Mouse (Mus musculus) midbrain, postnatal 0 days (tissue): ENCODE data around the gene Ms4a18. TPM values are rescaled to one million over a fixed set of nuclear protein-coding genes. Genes with fewer than 3 reads are reported as not detected.

Experiments
- ATAC-seq: fragments of 200-750 bp; cut with Nextera tagmentation; 2 replicates; pipeline ENCODE4 v1.8.0; 2017; ENCODE audit warnings: moderate number of reproducible peaks, mild to moderate bottlenecking, moderate TSS enrichment, moderate library complexity; ENCODE audit not compliant: low FRiP score
- DNase-seq: peaks from one replicate; pipeline ENCODE4 v3.0.0-alpha.2; 2015; ENCODE audit warnings: low spot score
- H3K27ac ChIP-seq: fragments of 300-500 bp; sonication (generic); 2 replicates; pipeline ENCODE4 v1.5.1; 2014; ENCODE audit warnings: low read depth, mild to moderate bottlenecking, low read length, mixed read lengths
- H3K27me3 ChIP-seq: fragments of 300-500 bp; sonication (generic); 2 replicates; pipeline ENCODE4 v1.6.1; 2014; ENCODE audit warnings: low read length, control low read depth, mixed read lengths; ENCODE audit not compliant: insufficient read depth
- H3K36me3 ChIP-seq: fragments of 300-500 bp; sonication (generic); 2 replicates; pipeline ENCODE4 v1.6.1; 2014; ENCODE audit warnings: low read length, control low read depth, mixed read lengths; ENCODE audit not compliant: insufficient read depth
- H3K4me1 ChIP-seq: fragments of 300-500 bp; sonication (generic); 2 replicates; pipeline ENCODE4 v1.6.1; 2014; ENCODE audit warnings: mild to moderate bottlenecking, control low read depth, antibody characterized with exemption, low read length, mixed read lengths; ENCODE audit not compliant: insufficient read depth
- H3K4me2 ChIP-seq: fragments of 300-500 bp; sonication (generic); 2 replicates; pipeline ENCODE4 v1.6.1; 2014; ENCODE audit warnings: low read depth, mild to moderate bottlenecking, low read length, mixed read lengths; ENCODE audit not compliant: poor library complexity, severe bottlenecking
- H3K4me3 ChIP-seq: fragments of 300-500 bp; sonication (generic); 2 replicates; pipeline ENCODE4 v1.5.1; 2014; ENCODE audit warnings: low read depth, mild to moderate bottlenecking, low read length, moderate library complexity
- H3K9ac ChIP-seq: fragments of 300-500 bp; sonication (generic); replicated peaks from 2 replicates; pipeline ENCODE4 v1.6.1; 2014; ENCODE audit warnings: mild to moderate bottlenecking, low read length, moderate library complexity, mixed read lengths; ENCODE audit not compliant: poor library complexity, severe bottlenecking
- H3K9me3 ChIP-seq: fragments of 300-500 bp; sonication (generic); 2 replicates; pipeline ENCODE4 v1.6.1; 2016; ENCODE audit warnings: low read length, control low read depth
- CTCF ChIP-seq: IDR thresholded peaks from 2 replicates; pipeline ENCODE4 v1.5.1; 2016; ENCODE audit warnings: antibody characterized with exemption, mild to moderate bottlenecking
- WGBS: fragments of 180-500 bp; shearing (Covaris S2); extraction: QIAGEN DNeasy Blood & Tissue Kit; methylation state at CpG from one replicate; pipeline ENCODE4 v1.1.7; 2014; 5-methylcytosine and 5-hydroxymethylcytosine counted together
- polyA plus RNA-seq: library from polyadenylated mRNA; unstranded; fragments of >200 nt; fragmentation: Nextera tagmentation; extraction: Ambion mirVana; gene quantifications from 2 replicates; pipeline ENCODE4 v1.2.1, GENCODE M21; 2015
- total RNA-seq: library from RNA; depleted of rRNA; stranded (reverse); fragments of >200 nt; gene quantifications from 2 replicates; pipeline ENCODE4 v1.2.3, GENCODE M21; 2014

The Ms4a18 gene
- total and polyA plus RNA-seq, 2 experiments from 2014 or later, result not detected

DNA sequence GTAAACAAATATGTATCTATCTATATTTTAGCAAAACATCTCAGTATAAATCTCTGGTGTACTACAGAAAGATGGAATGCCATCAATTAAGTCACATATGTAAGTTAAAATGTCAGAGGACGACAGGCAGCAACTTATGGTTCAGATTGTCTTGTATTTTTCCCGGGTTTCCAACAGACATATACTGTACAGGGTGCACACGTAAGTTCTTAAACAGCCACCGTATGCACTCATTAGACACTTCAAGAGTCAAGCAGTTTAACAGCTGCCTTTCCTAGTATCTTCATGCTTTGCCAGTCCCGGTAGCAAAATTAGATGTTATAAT, 26.8 kb upstream of the Ms4a18 start:
- ATAC-seq (peak; percentile 78), DNase-seq (no peak)
- 13% methylated on average over 5 of the region's 5 CpGs for WGBS
- no peaks in the 10 kb centered on the region for H3K4me1 ChIP-seq
- no peak overlapping the region for H3K27ac ChIP-seq
- no peaks in the 10 kb centered on the region for H3K36me3 ChIP-seq
- H3K9me3 ChIP-seq, result no peaks in the 10 kb centered on the region
- peak overlapping the region; percentile 69 for H3K4me2 ChIP-seq
- H3K27me3 ChIP-seq, result no peaks in the 10 kb centered on the region
- TF ChIP-seq CTCF, result no peak
- 0 out of 2 replicates have a peak overlapping the region, but pooled peaks have one; percentile 24 for H3K9ac ChIP-seq
- peak overlapping the region; percentile 36 for H3K4me3 ChIP-seq

DNA sequence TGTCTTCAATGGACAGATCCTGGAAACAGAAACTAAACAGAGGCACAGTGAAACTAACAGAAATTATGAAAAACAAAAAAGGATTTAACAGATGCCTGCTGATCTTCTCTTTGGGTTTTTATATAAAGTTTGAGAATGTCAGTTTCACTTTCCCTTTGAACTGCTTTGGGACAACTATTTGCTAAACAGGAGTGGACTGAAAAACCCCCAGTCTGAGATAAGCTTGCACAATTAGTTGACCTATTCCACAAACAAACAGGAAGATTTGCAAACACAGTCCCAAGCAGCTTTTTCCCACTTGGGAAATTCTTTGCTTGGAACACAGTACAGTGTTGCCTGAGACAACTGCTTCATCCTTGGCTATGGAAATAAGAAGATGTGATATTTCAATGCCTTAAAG, 19.7 kb upstream of the Ms4a18 start:
- no peaks in the 10 kb centered on the region for H3K36me3 ChIP-seq
- no peaks in the 10 kb centered on the region for H3K4me1 ChIP-seq
- H3K4me2 ChIP-seq, result no peak overlapping the region
- no peak for DNase-seq
- no peak overlapping the region for H3K27ac ChIP-seq
- H3K9me3 ChIP-seq, result no peaks in the 10 kb centered on the region
- no peaks in the 10 kb centered on the region for H3K27me3 ChIP-seq
- no peak for TF ChIP-seq CTCF
- H3K9ac ChIP-seq, result no peak overlapping the region
- no peak overlapping the region for H3K4me3 ChIP-seq
- ATAC-seq, result no peak

DNA sequence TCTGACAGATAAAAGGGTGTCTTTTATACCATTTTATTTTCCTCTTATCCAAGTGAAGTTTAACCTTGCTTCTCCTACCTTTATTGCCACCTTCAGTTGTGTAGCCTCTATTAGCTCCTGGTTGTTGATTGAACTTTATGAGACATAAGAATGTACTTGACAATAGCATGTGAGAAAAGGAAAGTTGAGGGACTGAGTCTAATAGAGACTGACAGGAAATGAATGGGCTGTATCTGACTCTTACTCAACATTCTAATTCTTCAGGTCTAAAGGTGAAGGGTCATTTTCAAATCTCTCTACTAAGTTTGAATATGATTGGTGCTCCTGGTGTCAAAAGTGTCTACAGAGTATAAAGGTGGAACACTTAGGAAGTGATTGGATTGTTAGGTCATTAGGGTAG, 4.6 kb upstream of the Ms4a18 start:
- ATAC-seq (no peak), DNase-seq (no peak)
- TF ChIP-seq CTCF, result no peak
- H3K9ac ChIP-seq, result no peak overlapping the region
- H3K4me1 ChIP-seq, result no peaks in the 10 kb centered on the region
- H3K36me3 ChIP-seq, result no peaks in the 10 kb centered on the region
- H3K27ac ChIP-seq, result no peak overlapping the region
- no peak overlapping the region for H3K4me3 ChIP-seq
- H3K4me2 ChIP-seq, result no peak overlapping the region
- no peaks in the 10 kb centered on the region for H3K9me3 ChIP-seq
- H3K27me3 ChIP-seq, result no peaks in the 10 kb centered on the region

DNA sequence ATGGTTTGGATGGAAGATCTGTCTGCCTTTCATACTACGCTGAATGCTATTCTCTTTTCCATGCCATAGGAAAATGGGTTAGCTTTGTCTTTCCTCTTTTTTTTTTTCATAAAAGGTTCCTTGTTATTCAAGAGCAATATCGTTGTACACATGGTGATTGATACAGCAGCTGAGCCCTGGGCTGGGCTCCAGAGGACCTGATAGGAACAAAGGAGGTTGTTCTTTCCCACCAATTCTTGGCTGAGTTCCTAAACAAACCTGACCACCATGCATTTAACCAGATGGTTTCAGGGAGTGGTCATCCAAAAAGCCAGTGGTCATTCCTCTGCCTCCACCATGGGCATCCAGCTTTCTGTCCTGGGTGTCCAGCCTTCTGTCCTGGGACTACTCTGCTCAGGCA, 580 bp downstream of the Ms4a18 start:
- Histone ChIP-seq H3K27me3 (no peaks in the 10 kb centered on the region), H3K27ac (no peak overlapping the region), H3K9ac (no peak overlapping the region), H3K4me3 (no peak overlapping the region), H3K4me1 (no peaks in the 10 kb centered on the region), H3K4me2 (no peak overlapping the region), H3K9me3 (no peaks in the 10 kb centered on the region), H3K36me3 (no peaks in the 10 kb centered on the region)
- 77% methylated on average over 2 of the region's 2 CpGs for WGBS
- ATAC-seq (no peak), DNase-seq (no peak)
- no peak for TF ChIP-seq CTCF

DNA sequence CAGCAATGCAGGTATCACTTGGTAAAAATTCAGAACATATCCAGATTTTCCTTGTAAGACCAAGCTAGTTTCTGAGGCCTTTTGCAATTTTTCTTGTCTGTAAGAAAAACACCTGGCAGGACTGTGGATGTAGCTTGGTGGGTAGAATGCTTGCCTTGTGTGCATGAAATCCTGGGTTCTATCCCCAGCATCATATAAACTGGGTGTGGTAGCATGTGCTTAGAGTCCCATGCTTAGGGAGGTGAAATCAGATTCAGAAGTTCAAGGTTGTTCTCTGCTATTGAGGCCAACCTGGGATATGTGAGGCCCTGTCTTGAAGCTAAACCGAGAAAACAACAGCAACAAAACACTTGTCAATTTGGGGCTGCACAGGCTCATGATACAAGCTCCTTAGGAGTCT, 1.8 kb downstream of the Ms4a18 start:
- TF ChIP-seq CTCF, result no peak
- WGBS, result 83% methylated on average over 1 of the region's 1 CpGs

DNA sequence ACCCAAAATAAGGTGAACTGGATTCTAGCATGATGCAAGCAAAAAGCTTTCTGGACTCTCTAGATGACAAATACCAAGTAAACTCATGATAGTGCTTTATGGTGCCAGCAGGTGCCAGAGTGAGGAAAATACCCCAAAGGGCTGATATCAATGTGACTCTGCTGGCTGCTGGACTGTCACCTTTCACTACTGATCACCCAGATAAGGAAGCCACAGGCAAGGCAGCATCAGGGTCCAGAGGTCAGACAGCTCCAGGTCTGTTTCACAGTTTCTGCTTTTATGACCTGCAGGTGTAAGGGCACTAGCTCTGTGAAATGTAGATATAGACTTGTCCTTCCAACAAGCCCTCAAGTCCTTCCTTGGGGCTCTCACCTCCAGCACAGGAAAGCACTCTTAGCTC, 2.4 kb downstream of the Ms4a18 start:
- no peaks in the 10 kb centered on the region for H3K36me3 ChIP-seq
- no peaks in the 10 kb centered on the region for H3K4me1 ChIP-seq
- no peak overlapping the region for H3K4me2 ChIP-seq
- H3K9me3 ChIP-seq, result no peaks in the 10 kb centered on the region
- no peaks in the 10 kb centered on the region for H3K27me3 ChIP-seq
- no peak overlapping the region for H3K27ac ChIP-seq
- no peak overlapping the region for H3K4me3 ChIP-seq
- TF ChIP-seq CTCF, result no peak
- no peak overlapping the region for H3K9ac ChIP-seq
- no peak for DNase-seq
- no peak for ATAC-seq

More for the DNA sequence above, 1.8 kb downstream of the Ms4a18 start:
- Histone ChIP-seq H3K36me3 (no peaks in the 10 kb centered on the region), H3K27me3 (no peaks in the 10 kb centered on the region), H3K27ac (no peak overlapping the region), H3K4me3 (no peak overlapping the region), H3K9me3 (no peaks in the 10 kb centered on the region), H3K9ac (no peak overlapping the region), H3K4me2 (no peak overlapping the region), H3K4me1 (no peaks in the 10 kb centered on the region)
- no peak for DNase-seq
- no peak for ATAC-seq

DNA sequence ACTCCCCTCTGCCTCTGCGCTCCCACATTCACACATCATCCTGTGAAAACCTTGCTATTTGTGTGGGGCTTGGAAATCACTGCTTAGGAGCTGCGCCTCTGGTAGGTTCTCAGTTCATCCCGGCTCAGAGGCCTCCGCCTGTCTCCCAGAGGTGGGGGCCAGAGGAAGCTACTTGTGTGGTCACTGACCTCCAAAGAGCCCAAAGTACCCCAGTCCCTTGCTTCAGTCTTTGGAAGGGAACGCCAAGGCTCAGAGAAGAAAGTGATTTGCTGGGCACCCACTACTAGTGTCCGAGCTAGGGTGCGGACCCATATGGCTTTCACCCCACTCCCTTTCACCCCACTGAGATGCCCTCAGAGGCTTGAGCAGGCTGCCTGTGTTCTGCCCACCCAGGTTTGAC, 24.7 kb downstream of the Ms4a18 start, which contains the start of gene Ms4a15:
Gene Ms4a15 (minus strand): TSS at position 101 of the 400 bp plus-strand sequence.
- Histone ChIP-seq H3K9me3 (no peaks in the 10 kb centered on the region), H3K27ac (no peak within 1 kb of the TSS), H3K4me3 (no peak within 1 kb of the TSS), H3K36me3 (no peaks in the 10 kb centered on the region), H3K27me3 (no peaks in the 10 kb centered on the region), H3K4me1 (no peaks in the 10 kb centered on the region), H3K9ac (no peak within 1 kb of the TSS), H3K4me2 (no peak within 1 kb of the TSS)
- DNase-seq (no peak), ATAC-seq (no peak)
- WGBS, result 89% methylated on average over 7 of the region's 7 CpGs
- TF ChIP-seq CTCF, result no peak
